Mouse (Mus musculus): ENCODE data around the gene Slc37a4. TPM values are rescaled to one million over a fixed set of nuclear protein-coding genes. Genes with fewer than 3 reads are reported as not detected.
"Not testable (repeated sequence)": the region's sequence is repeated elsewhere in the genome, so short reads cannot be mapped to it uniquely, and the experiment has no call there.

The Slc37a4 gene
- polyA plus RNA-seq, 1 experiment from 2014 or later, result 11.8 TPM

DNA sequence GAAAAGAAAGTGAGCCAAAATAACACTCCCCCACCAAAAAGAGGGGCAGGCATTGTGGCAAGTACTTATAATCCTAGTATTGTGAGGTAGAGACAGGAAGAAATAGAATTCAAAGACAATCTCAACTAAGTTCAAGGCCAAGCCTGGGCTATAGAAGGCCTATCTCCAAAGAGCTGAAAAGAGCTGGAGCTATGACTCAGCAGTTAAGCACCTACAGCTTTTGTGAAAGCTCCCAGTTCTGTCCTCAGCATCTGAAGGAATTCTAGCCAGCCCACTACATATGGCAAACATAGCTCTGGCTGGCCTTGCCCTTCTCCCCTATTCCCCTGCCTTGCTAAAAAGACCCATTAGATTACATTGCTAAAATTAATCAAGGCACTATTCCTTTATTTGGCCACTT lies 23.3 kb upstream of the Slc37a4 start:
- H3K4me3 ChIP-seq, result no peak overlapping the region
- H3K4me1 ChIP-seq, result no peaks in the 10 kb centered on the region
- no peak overlapping the region for H3K9ac ChIP-seq
- no peak overlapping the region for H3K27ac ChIP-seq
- no peaks in the 10 kb centered on the region for H3K27me3 ChIP-seq
- no peaks in the 10 kb centered on the region for H3K36me3 ChIP-seq
- H3K9me3 ChIP-seq, result no peaks in the 10 kb centered on the region
- no peak overlapping the region for H3K4me2 ChIP-seq (replicated peaks)
- ATAC-seq (ENCODE audit: insufficient number of reproducible peaks, insufficient read depth, low FRiP score, low TSS enrichment), result no peak

- Histone ChIP-seq H3K36me3 (peaks cover 4% of the 10 kb centered on the region; the same call in 1 of the 2 replicates), H3K9me3 (no peaks in the 10 kb centered on the region), H3K27ac (no peak overlapping the region), H3K4me2 (replicated peaks) (no peak overlapping the region), H3K4me3 (no peak overlapping the region), H3K9ac (no peak overlapping the region), H3K27me3 (no peaks in the 10 kb centered on the region), H3K4me1 (peaks cover 11% of the 10 kb centered on the region)
- WGBS, result 88% methylated on average over 6 of the region's 6 CpGs
- no peak for ATAC-seq (ENCODE audit: insufficient number of reproducible peaks, insufficient read depth, low FRiP score, low TSS enrichment)
Measured at GRCm38 (mm10) chr9:44376141-44376540, 20.5 kb upstream of the Slc37a4 start.

DNA sequence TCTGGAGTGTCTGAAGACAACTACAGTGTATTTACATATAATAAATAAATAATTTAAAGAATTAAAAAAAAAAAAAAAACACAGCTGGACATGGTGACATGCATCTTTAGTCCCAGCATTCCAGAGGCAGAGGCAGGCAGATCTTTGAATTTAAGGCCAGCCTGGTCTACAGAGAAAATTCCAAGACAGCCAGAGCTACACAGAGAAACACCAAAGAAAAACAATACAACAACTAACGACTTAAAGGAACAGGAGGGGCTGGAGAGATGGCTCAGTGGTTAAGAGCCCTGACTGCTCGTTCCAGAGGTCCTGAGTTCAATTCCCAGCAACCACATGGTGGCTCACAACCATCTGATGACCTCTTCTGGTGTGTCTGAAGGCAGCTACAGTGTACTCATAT lies 19.3 kb upstream of the Slc37a4 start:
- not testable (repeated sequence) for H3K9ac ChIP-seq; H3K9me3 ChIP-seq; H3K4me3 ChIP-seq; H3K4me2 ChIP-seq (replicated peaks); ATAC-seq (ENCODE audit: insufficient number of reproducible peaks, insufficient read depth, low FRiP score, low TSS enrichment); H3K27me3 ChIP-seq; H3K27ac ChIP-seq
- peaks cover 11% of the 10 kb centered on the region for H3K4me1 ChIP-seq
- 81% methylated on average over 2 of the region's 2 CpGs for WGBS
- peaks cover 16% of the 10 kb centered on the region for H3K36me3 ChIP-seq

GRCm38 (mm10) chr9:44378153-44378730 lies 18.4 kb upstream of the Slc37a4 start:
- 87% methylated on average over 5 of the region's 5 CpGs for WGBS

GRCm38 (mm10) chr9:44379054-44379834 lies 17.4 kb upstream of the Slc37a4 start, which contains the start of gene Hyou1:
TSS of gene Hyou1 (plus strand) at chr9:44379490.
- peak within 1 kb of the TSS; percentile 95 for H3K4me2 ChIP-seq (replicated peaks)
- H3K9me3 ChIP-seq, result no peaks in the 10 kb centered on the region
- H3K36me3 ChIP-seq, result peaks cover 35% of the 10 kb centered on the region
- WGBS, result under 1% methylated on average over 83 of the region's 83 CpGs
- peak within 1 kb of the TSS; percentile 73 for H3K27ac ChIP-seq
- H3K4me1 ChIP-seq, result peaks cover 11% of the 10 kb centered on the region
- ATAC-seq (ENCODE audit: insufficient number of reproducible peaks, insufficient read depth, low FRiP score, low TSS enrichment), result peak; percentile 95
- H3K9ac ChIP-seq, result peak within 1 kb of the TSS; percentile 90
- no peaks in the 10 kb centered on the region for H3K27me3 ChIP-seq
- H3K4me3 ChIP-seq, result peak within 1 kb of the TSS; percentile 88

More at GRCm38 (mm10) chr9:44378153-44378730, 18.4 kb upstream of the Slc37a4 start:
- no peak overlapping the region for H3K27ac ChIP-seq
- H3K4me2 ChIP-seq (replicated peaks), result peak overlapping the region; percentile 95
- H3K4me3 ChIP-seq, result peak overlapping the region; percentile 88
- no peaks in the 10 kb centered on the region for H3K9me3 ChIP-seq
- no peaks in the 10 kb centered on the region for H3K27me3 ChIP-seq
- peaks cover 11% of the 10 kb centered on the region for H3K4me1 ChIP-seq
- ATAC-seq (ENCODE audit: insufficient number of reproducible peaks, insufficient read depth, low FRiP score, low TSS enrichment), result no peak
- H3K36me3 ChIP-seq, result peaks cover 25% of the 10 kb centered on the region
- no peak overlapping the region for H3K9ac ChIP-seq

DNA sequence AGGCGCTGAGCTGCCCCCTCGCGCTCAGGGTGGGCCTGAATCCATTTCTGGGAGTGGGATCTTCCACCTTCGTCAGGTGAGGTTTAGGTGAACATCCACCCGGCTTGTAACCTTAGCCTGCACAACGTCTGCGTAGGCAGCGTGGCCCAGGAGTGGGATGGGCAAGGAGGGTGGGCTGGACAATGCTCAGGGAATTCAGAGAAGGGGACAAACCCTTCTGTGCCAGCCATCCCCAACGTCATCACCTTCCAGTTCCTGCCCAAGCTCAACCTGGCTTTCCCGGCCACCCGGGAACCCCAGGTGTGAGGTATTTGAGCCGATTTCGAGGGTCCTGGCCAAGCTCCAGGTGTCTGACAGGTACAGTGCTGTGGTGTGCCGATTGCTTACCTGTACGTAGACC lies 16.8 kb upstream of the Slc37a4 start:
- Histone ChIP-seq H3K27me3 (no peaks in the 10 kb centered on the region), H3K9ac (peak overlapping the region; percentile 90), H3K36me3 (peaks cover 41% of the 10 kb centered on the region), H3K27ac (peak overlapping the region; percentile 73), H3K4me1 (peaks cover 11% of the 10 kb centered on the region), H3K4me3 (peak overlapping the region; percentile 88), H3K9me3 (no peaks in the 10 kb centered on the region), H3K4me2 (replicated peaks) (peak overlapping the region; percentile 95)
- peak; percentile 35 for ATAC-seq (ENCODE audit: insufficient number of reproducible peaks, insufficient read depth, low FRiP score, low TSS enrichment)
- WGBS, result 9% methylated on average over 15 of the region's 15 CpGs

- Histone ChIP-seq H3K36me3 (peaks cover 88% of the 10 kb centered on the region), H3K27me3 (no peaks in the 10 kb centered on the region), H3K4me2 (replicated peaks) (no peak overlapping the region), H3K4me3 (no peak overlapping the region), H3K27ac (no peak overlapping the region), H3K9ac (no peak overlapping the region), H3K9me3 (no peaks in the 10 kb centered on the region), H3K4me1 (peaks cover 11% of the 10 kb centered on the region)
- 89% methylated on average over 13 of the region's 13 CpGs for WGBS
- no peak for ATAC-seq (ENCODE audit: insufficient number of reproducible peaks, insufficient read depth, low FRiP score, low TSS enrichment)
Measured at GRCm38 (mm10) chr9:44384596-44384995, 12.1 kb upstream of the Slc37a4 start.

GRCm38 (mm10) chr9:44387221-44387620 lies 9.4 kb upstream of the Slc37a4 start:
- Histone ChIP-seq H3K9me3 (no peaks in the 10 kb centered on the region), H3K27me3 (no peaks in the 10 kb centered on the region), H3K4me1 (no peaks in the 10 kb centered on the region), H3K27ac (no peak overlapping the region), H3K4me2 (replicated peaks) (no peak overlapping the region), H3K9ac (no peak overlapping the region), H3K36me3 (peaks cover 88% of the 10 kb centered on the region), H3K4me3 (no peak overlapping the region)
- WGBS, result 73% methylated on average over 3 of the region's 3 CpGs
- ATAC-seq (ENCODE audit: insufficient number of reproducible peaks, insufficient read depth, low FRiP score, low TSS enrichment), result no peak

- 61% methylated on average over 8 of the region's 8 CpGs for WGBS
- Histone ChIP-seq H3K36me3 (peaks cover 74% of the 10 kb centered on the region), H3K9ac (no peak overlapping the region), H3K4me1 (no peaks in the 10 kb centered on the region), H3K27me3 (no peaks in the 10 kb centered on the region), H3K4me3 (no peak overlapping the region), H3K27ac (no peak overlapping the region), H3K9me3 (no peaks in the 10 kb centered on the region), H3K4me2 (replicated peaks) (no peak overlapping the region)
- ATAC-seq (ENCODE audit: insufficient number of reproducible peaks, insufficient read depth, low FRiP score, low TSS enrichment), result no peak
Measured at GRCm38 (mm10) chr9:44389273-44389672, 7.4 kb upstream of the Slc37a4 start.

- Histone ChIP-seq H3K9ac (no peak overlapping the region), H3K36me3 (peaks cover 52% of the 10 kb centered on the region), H3K9me3 (no peaks in the 10 kb centered on the region), H3K27ac (no peak overlapping the region), H3K27me3 (no peaks in the 10 kb centered on the region), H3K4me1 (no peaks in the 10 kb centered on the region), H3K4me3 (no peak overlapping the region), H3K4me2 (replicated peaks) (no peak overlapping the region)
- WGBS, result 43% methylated on average over 4 of the region's 4 CpGs
- ATAC-seq (ENCODE audit: insufficient number of reproducible peaks, insufficient read depth, low FRiP score, low TSS enrichment), result no peak
Measured at GRCm38 (mm10) chr9:44391466-44391865, 5.2 kb upstream of the Slc37a4 start.

DNA sequence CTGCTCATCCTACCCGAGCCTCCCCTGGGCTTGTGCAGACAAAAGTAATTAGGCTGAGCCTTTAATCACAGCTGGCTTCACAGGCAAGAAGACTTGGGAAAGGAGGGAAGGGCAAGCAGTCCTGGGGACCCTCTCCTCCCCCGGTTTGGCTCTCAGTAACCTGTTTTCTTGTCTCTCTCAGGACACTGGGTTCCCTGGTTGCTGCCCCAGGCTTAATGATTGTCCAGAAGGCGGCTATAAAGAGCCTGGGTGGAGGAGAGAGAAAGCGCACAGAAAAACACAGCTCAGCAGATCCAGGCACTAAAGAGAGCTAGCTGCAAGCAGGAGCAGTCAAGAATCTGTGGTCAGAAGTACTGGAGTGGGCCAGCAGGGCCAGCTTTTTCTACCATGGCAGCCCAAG lies 1.4 kb downstream of the Slc37a4 start:
- Histone ChIP-seq H3K4me2 (replicated peaks) (peak overlapping the region; percentile 98), H3K9ac (no peak overlapping the region), H3K4me3 (0 out of 2 replicates have a peak overlapping the region, but pooled peaks have one; percentile 68)

GRCm38 (mm10) chr9:44398551-44398950 lies 1.9 kb downstream of the Slc37a4 start:
- no peak overlapping the region for H3K27ac ChIP-seq
- peak overlapping the region; percentile 98 for H3K4me2 ChIP-seq (replicated peaks)
- peaks cover 15% of the 10 kb centered on the region; the same call in 1 of the 2 replicates for H3K4me1 ChIP-seq
- no peaks in the 10 kb centered on the region for H3K9me3 ChIP-seq
- no peak for ATAC-seq (ENCODE audit: insufficient number of reproducible peaks, insufficient read depth, low FRiP score, low TSS enrichment)
- H3K36me3 ChIP-seq, result peaks cover 46% of the 10 kb centered on the region
- no peak overlapping the region for H3K9ac ChIP-seq
- H3K4me3 ChIP-seq, result no peak overlapping the region
- 0 out of 2 replicates have a peak, but pooled peaks cover 3% of the 10 kb centered on the region for H3K27me3 ChIP-seq
- WGBS, result 87% methylated on average over 9 of the region's 9 CpGs

More for the DNA sequence above, 1.4 kb downstream of the Slc37a4 start:
- WGBS, result 24% methylated on average over 4 of the region's 4 CpGs
- Histone ChIP-seq H3K4me1 (peaks cover 15% of the 10 kb centered on the region; the same call in 1 of the 2 replicates), H3K27me3 (0 out of 2 replicates have a peak, but pooled peaks cover 3% of the 10 kb centered on the region), H3K36me3 (peaks cover 42% of the 10 kb centered on the region), H3K27ac (no peak overlapping the region), H3K9me3 (no peaks in the 10 kb centered on the region)
- ATAC-seq (ENCODE audit: insufficient number of reproducible peaks, insufficient read depth, low FRiP score, low TSS enrichment), result no peak

Measured in embryonic facial prominence, embryonic 12.5 days (tissue).